Mouse (Mus musculus) CH12.LX (cell line): ENCODE measurements around the gene Exoc3l4.

Experiments used
- CHD1 ChIP-seq: IDR thresholded peaks from 2 replicates; pipeline ENCODE4 v1.6.1; 2012; ENCODE audit warnings: low read depth, low read length, improper control_type of control experiment, inconsistent platforms
- CTCF ChIP-seq, 2 experiments: IDR thresholded peaks in 1 of 2; conservative IDR thresholded peaks in 1 of 2; 2 replicates each; pipeline ENCODE4 v1.5.1; 2011 to 2012; ENCODE audit warnings: low read depth in 2 of 2, low read length in 2 of 2, improper control_type of control experiment in 1 of 2, inconsistent platforms in 1 of 2, mild to moderate bottlenecking in 1 of 2, moderate library complexity in 1 of 2
- E2F4 ChIP-seq: IDR thresholded peaks from 2 replicates; pipeline ENCODE4 v1.6.1; 2011; ENCODE audit warnings: low read depth, low read length, improper control_type of control experiment; ENCODE audit not compliant: insufficient replicate concordance
- EP300 ChIP-seq: IDR thresholded peaks from 2 replicates; pipeline ENCODE4 v1.6.1; 2011; ENCODE audit warnings: low read length, improper control_type of control experiment
- GABPA ChIP-seq: IDR thresholded peaks from 2 replicates; pipeline ENCODE4 v1.6.1; 2012; ENCODE audit warnings: low read depth, low read length, improper control_type of control experiment, inconsistent platforms; ENCODE audit not compliant: insufficient replicate concordance
- IRF4 ChIP-seq: IDR thresholded peaks from 2 replicates; pipeline ENCODE4 v1.6.1; 2014; ENCODE audit warnings: low read depth, mild to moderate bottlenecking, inconsistent platforms, low read length, improper control_type of control experiment
- MAX ChIP-seq: IDR thresholded peaks from 2 replicates; pipeline ENCODE4 v1.6.1; 2011; ENCODE audit warnings: low read length, improper control_type of control experiment
- MYC ChIP-seq: IDR thresholded peaks from 2 replicates; pipeline ENCODE4 v1.6.1; 2011; ENCODE audit warnings: low read depth, mild to moderate bottlenecking, improper control_type of control experiment, low read length
- POLR2A ChIP-seq: IDR thresholded peaks from 2 replicates; pipeline ENCODE4 v1.6.1; 2011; ENCODE audit warnings: low read depth, mild to moderate bottlenecking, improper control_type of control experiment, low read length
- ZKSCAN1 ChIP-seq: IDR thresholded peaks from 2 replicates; pipeline ENCODE4 v1.6.1; 2012; ENCODE audit warnings: low read depth, inconsistent platforms, low read length, improper control_type of control experiment, borderline replicate concordance
- ZNF384 ChIP-seq: IDR thresholded peaks from 2 replicates; pipeline ENCODE4 v1.6.1; 2012; ENCODE audit warnings: low read depth, low read length, improper control_type of control experiment, inconsistent platforms

DNA sequence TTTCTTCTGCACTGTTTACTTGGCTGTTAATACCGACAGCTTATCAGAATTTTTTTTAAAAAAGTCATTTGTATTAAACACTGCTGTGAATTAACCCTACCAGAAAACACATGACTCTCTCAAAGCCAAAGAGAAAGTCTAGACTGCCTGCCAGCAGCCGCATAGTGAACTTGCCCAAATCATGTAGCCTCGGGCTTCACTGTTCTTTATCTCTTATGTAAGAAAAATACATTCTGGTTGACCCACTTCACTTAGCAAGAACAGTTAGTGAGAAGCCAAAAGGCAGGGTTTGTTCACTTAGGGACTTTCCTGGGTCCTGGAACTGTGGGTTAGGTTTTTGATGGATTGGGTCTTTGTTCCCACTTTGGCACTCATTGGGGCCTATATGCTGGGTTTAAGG lies 54.9 kb downstream of the Exoc3l4 start:
- TF ChIP-seq E2F4: no peak
- no peak for TF ChIP-seq ZNF384
- TF ChIP-seq MYC: no peak
- no peak for TF ChIP-seq CTCF (conservative IDR thresholded peaks at IDR 0.05 in 1 of 2, IDR thresholded peaks at IDR 0.05 in 1 of 2; ENCODE audit: low read depth in 2 of 2, low read length in 2 of 2)
- TF ChIP-seq EP300: no peak
- no peak for TF ChIP-seq CHD1
- no peak for TF ChIP-seq IRF4
- no peak for TF ChIP-seq MAX
- TF ChIP-seq POLR2A: no peak
- no peak for TF ChIP-seq ZKSCAN1
- no peak for TF ChIP-seq GABPA
